Comparison of ENCODE assay signal across 9 mouse cellular contexts in genomic region chr12:32104451-32104862, GRCm38 (mm10). TPM values are rescaled to one million over a fixed set of nuclear protein-coding genes. Genes with fewer than 3 reads are reported as not detected.
DNase-seq lines count a peak whose midpoint lies in the region; ATAC-seq and TF ChIP-seq lines count a peak whose summit lies in the region.
"Had no signal": no experiment of that assay in that cellular context is flagged by ENCODE, and none has a peak within 500 bp of the region (broad histone marks: within the 10 kb centered on the region; RNA-seq: fewer than 3 reads in every experiment).

No protein-coding gene starts in this region.

- no peak overlapping the region for H3K4me2 ChIP-seq in heart, postnatal 0 days (ENCODE audit: low read depth, low read length)
- no peak overlapping the region for H3K4me2 ChIP-seq in midbrain, embryonic 11.5 days
- H3K4me2 ChIP-seq: limb, embryonic 12.5 days had no signal

- H3K27ac ChIP-seq in kidney, adult 2 months (ENCODE audit: insufficient read depth, low read depth, low read length), result no peak overlapping the region
- peak overlapping the region; percentile 100 for H3K27ac ChIP-seq in brown adipose tissue, adult 24 weeks (replicated peaks; ENCODE audit: low read depth, low read length)
- H3K27ac ChIP-seq in heart, postnatal 0 days (ENCODE audit: low read depth), result no peak overlapping the region
- no peak overlapping the region for H3K27ac ChIP-seq in midbrain, embryonic 11.5 days (ENCODE audit: low read depth, low read length)
- H3K27ac ChIP-seq: limb, embryonic 12.5 days had no signal

- H3K4me3 ChIP-seq in kidney, adult 2 months (ENCODE audit: insufficient read depth, low read depth, low read length), result no peak overlapping the region
- H3K4me3 ChIP-seq in brown adipose tissue, adult 24 weeks (ENCODE audit: insufficient read depth, low read depth, low read length), result no peak overlapping the region
- no peak overlapping the region for H3K4me3 ChIP-seq in heart, postnatal 0 days (ENCODE audit: low read depth, low read length)
- no peak overlapping the region for H3K4me3 ChIP-seq in midbrain, embryonic 11.5 days (ENCODE audit: low read depth, low read length)
- H3K4me3 ChIP-seq: limb, embryonic 12.5 days had no signal

- ATAC-seq in heart, postnatal 0 days (ENCODE audit: insufficient read depth, low read depth), result peak; percentile 47; the same call in 1 of the 2 replicates
- peak; percentile 98 for ATAC-seq in megakaryocyte-erythroid progenitor cell, adult 5-6 weeks (replicated peaks; ENCODE audit: low FRiP score, low TSS enrichment, poor library complexity, severe bottlenecking)
- no peak for ATAC-seq in midbrain, embryonic 11.5 days (ENCODE audit: low FRiP score)

- no peaks in the 10 kb centered on the region for H3K36me3 ChIP-seq in kidney, adult 2 months (ENCODE audit: control insufficient read depth, insufficient read depth, low read length)
- H3K36me3 ChIP-seq in heart, postnatal 0 days (replicated peaks; ENCODE audit: control insufficient read depth, insufficient read depth, low read length), result no peaks in the 10 kb centered on the region
- H3K36me3 ChIP-seq in midbrain, embryonic 11.5 days (ENCODE audit: control insufficient read depth, insufficient read depth, low read length), result no peaks in the 10 kb centered on the region
- H3K36me3 ChIP-seq: limb, embryonic 12.5 days had no signal

- DNase-seq in kidney, adult 2 months, result peak; percentile 18
- DNase-seq in kidney, adult 18-20 months, result no peak
- DNase-seq in heart, postnatal 0 days (ENCODE audit: low spot score), result no peak
- DNase-seq in cerebellum, adult 8-10 months, result no peak
- no peak for DNase-seq in midbrain, embryonic 11.5 days (ENCODE audit: low spot score, missing footprints)
- DNase-seq in cerebellum, adult 11 months, result no peak

- no peaks in the 10 kb centered on the region for H3K9me3 ChIP-seq in heart, postnatal 0 days (replicated peaks; ENCODE audit: control insufficient read depth, low read length)
- no peaks in the 10 kb centered on the region for H3K9me3 ChIP-seq in midbrain, embryonic 11.5 days (ENCODE audit: control insufficient read depth, low read length)
- H3K9me3 ChIP-seq: limb, embryonic 12.5 days had no signal

- 83% methylated on average over 6 of the region's 6 CpGs for WGBS in kidney, adult 2 months
- WGBS in heart, postnatal 0 days, result 41% methylated on average over 6 of the region's 6 CpGs
- WGBS in midbrain, embryonic 11.5 days, result 85% methylated on average over 6 of the region's 6 CpGs

- no peak for TF ChIP-seq CTCF in kidney, adult 2 months (conservative IDR thresholded peaks at IDR 0.05; ENCODE audit: insufficient read depth, insufficient read length, low read depth, low read length)
- TF ChIP-seq CTCF in heart, postnatal 0 days (IDR thresholded peaks at IDR 0.05; ENCODE audit: low read depth), result no peak

- no peak for TF ChIP-seq POLR2A in kidney, adult 2 months (IDR thresholded peaks at IDR 0.05; ENCODE audit: low read depth, low read length)

- H3K27me3 ChIP-seq in kidney, adult 2 months (replicated peaks; ENCODE audit: control insufficient read depth, insufficient read depth, low read length), result no peaks in the 10 kb centered on the region
- H3K27me3 ChIP-seq in heart, postnatal 0 days (ENCODE audit: control insufficient read depth, insufficient read depth, low read length), result no peaks in the 10 kb centered on the region
- H3K27me3 ChIP-seq in midbrain, embryonic 11.5 days (ENCODE audit: control insufficient read depth, insufficient read depth, low read length), result no peaks in the 10 kb centered on the region
- H3K27me3 ChIP-seq: limb, embryonic 12.5 days had no signal

- TF ChIP-seq EP300 in heart, postnatal 0 days (IDR thresholded peaks at IDR 0.05; ENCODE audit: low read depth), result no peak

- H3K4me1 ChIP-seq in kidney, adult 2 months (ENCODE audit: control insufficient read depth, insufficient read depth, low read length), result no peaks in the 10 kb centered on the region
- H3K4me1 ChIP-seq in brown adipose tissue, adult 24 weeks (ENCODE audit: control insufficient read depth, insufficient read depth, insufficient read length, low read length), result no peaks in the 10 kb centered on the region; the same call in 1 of the 2 replicates
- H3K4me1 ChIP-seq in heart, postnatal 0 days (ENCODE audit: control insufficient read depth, insufficient read depth), result peaks cover 9% of the 10 kb centered on the region
- no peaks in the 10 kb centered on the region for H3K4me1 ChIP-seq in midbrain, embryonic 11.5 days (ENCODE audit: control insufficient read depth, insufficient read depth, low read length)

- H3K9ac ChIP-seq in heart, postnatal 0 days (replicated peaks; ENCODE audit: low read depth, low read length), result no peak overlapping the region
- no peak overlapping the region for H3K9ac ChIP-seq in midbrain, embryonic 11.5 days (ENCODE audit: low read length)
- H3K9ac ChIP-seq: limb, embryonic 12.5 days had no signal

RNA-seq across cellular contexts. Expression of gene Prkar2b, which starts 43.4 kb away (rescaled TPM):
- polyA plus RNA-seq in kidney, adult 2 months (2012; rRNA removed), result 9.0 and 12.8 TPM in 2 replicates
- polyA plus RNA-seq in brown adipose tissue, adult 24 weeks (2012; ENCODE audit: insufficient read depth, insufficient read length, missing spikeins), result 809 and 945 TPM in 2 replicates
- 1.8 TPM in 1 of 2 replicates, not detected in the other for total RNA-seq in heart, postnatal 0 days (2014; rRNA removed; ENCODE audit: low replicate concordance)
- polyA plus RNA-seq in heart, postnatal 0 days (2015; fragmentation: Nextera tagmentation; extraction: Ambion mirVana), result 2.6 TPM in 2 replicates
- 106 and 110 TPM in 2 replicates for total RNA-seq in megakaryocyte-erythroid progenitor cell, adult 5-6 weeks (2014; fragmentation: Nextera tagmentation)
- total RNA-seq in megakaryocyte-erythroid progenitor cell, adult 5-6 weeks (2017), result 158 and 172 TPM in 2 replicates
- 73.7 and 83.0 TPM in 2 replicates for polyA plus RNA-seq in midbrain, embryonic 11.5 days (2014; fragmentation: Nextera tagmentation; extraction: Ambion mirVana)
